Mouse (Mus musculus): Measurements from ENCODE around the gene Fbxl20.

The Fbxl20 gene

GRCm38 (mm10) chr11:98090583-98090982, 59.6 kb downstream of the Fbxl20 start:
- DNase-seq (ENCODE audit: low read depth, low spot score), result no peak

- peak; percentile 42 for DNase-seq (ENCODE audit: low read depth, low spot score)
These were observed 62.0 kb downstream of the Fbxl20 start for GRCm38 (mm10) chr11:98088224-98088623.

GRCm38 (mm10) chr11:98086574-98086973, 63.6 kb downstream of the Fbxl20 start:
- DNase-seq (ENCODE audit: low read depth, low spot score), result peak; percentile 67

DNA sequence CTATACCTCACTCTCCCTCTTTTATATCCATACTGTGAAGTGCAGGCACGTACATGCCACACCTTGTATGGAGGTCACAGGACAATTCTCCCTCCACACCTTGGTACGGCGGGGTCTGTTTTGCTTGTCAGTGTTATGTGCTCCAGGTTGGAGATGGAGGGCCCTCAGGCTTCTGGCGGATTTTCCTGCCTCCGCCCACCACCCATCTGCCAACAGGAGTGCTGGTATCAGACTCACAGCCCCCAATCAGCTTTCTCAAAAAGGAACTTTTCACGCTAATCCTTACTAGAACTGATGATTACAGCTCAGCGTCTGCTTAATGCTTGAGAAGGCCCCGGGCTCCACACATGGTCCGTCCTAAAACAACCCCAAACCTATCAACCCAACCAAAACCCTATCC, 64.1 kb downstream of the Fbxl20 start:
- no peak for DNase-seq (ENCODE audit: low read depth, low spot score)

DNA sequence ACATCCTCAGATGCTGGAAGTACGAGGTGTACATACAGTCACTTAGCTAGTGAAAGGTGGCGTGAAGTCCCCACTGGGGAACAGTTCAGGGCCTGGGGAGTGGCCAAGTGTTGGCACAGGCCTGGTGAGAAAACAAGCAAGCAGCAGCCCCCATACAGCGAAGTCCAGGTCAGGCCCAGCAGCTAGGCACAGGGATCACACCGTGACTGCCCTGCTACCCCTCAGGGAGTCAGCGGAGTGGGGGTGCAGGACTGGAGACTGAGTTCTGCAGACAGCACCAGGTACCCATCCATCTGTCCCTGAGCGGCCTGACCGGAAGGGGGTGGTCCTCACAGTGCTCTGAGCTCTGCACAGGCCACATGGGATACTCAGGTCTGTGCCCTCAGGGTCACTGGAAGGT, 67.5 kb downstream of the Fbxl20 start:
- no peak for DNase-seq (ENCODE audit: low read depth, low spot score)

GRCm38 (mm10) chr11:98080450-98080849, 69.8 kb downstream of the Fbxl20 start:
- DNase-seq (ENCODE audit: low read depth, low spot score), result no peak

DNA sequence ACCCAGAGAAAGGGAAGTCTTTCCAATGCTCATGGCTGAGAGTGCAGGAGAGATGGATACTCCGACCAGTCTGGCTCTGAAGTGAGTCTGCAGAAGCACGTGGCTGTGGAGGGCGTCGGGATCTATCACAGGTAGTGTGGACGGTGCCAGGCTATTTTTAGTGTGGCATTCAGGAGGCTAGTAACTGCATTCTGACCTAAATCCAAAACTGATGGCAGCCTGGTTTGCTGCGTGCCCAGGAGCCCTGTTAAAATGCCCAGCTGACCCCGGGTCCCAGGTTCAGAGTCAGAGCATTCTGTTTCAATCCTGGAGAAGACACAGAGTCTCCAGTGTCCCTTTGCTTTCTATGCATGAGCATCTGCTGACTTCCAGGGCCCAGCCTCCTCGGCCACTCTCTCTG, 73.1 kb downstream of the Fbxl20 start:
- no peak for DNase-seq (ENCODE audit: low read depth, low spot score)

DNA sequence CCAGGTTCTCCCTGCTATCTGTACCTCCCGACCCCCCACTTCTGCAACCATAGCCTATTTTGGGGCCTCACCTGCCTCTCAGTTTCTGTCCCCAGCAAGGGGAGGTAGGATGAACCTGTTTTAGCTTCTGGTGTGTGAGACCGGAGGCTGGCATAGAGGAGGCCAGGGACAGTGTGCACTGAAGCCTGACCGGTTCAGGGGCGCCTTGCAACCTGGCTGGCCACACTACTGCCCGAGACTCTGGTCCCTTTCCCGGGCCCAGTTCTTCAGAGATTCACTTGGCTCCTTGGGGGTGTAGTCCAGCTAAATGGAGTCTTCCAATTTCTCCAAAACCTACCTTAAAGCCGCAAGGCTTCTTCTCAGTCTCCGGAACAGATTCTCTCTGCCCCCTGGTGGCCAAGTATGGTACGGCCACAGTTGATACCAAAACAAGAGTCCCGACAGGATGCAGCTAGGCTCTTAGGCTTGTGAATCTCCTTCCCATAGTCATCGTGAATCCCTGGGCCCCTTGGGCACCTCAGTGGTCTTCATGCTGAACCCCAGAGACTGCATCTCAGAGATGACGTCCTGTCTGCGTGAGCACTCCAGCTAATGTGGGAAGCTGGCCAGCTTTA, 74.9 kb downstream of the Fbxl20 start:
- DNase-seq (ENCODE audit: low read depth, low spot score), result peak; percentile 90

DNA sequence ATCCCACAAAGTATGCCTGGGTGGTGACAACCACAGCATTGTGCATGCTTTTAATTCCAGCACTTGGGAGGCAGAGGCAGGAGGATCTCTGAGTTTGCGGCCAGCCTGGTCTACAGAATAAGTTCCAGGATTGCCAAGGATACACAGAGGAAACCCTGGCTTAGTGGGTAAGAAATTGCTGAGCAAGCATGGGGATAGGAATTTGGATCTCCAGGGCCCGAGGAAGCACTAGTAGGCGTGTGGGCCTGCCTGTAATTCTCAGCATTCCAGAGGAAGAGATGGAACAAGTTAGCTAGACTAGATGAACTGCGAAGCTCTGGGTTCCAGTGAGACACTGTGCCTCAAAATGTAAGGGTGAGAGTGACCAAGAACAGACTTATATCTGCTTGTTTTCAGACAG, 76.8 kb downstream of the Fbxl20 start:
- peak; percentile 46 for DNase-seq (ENCODE audit: low read depth, low spot score)

DNA sequence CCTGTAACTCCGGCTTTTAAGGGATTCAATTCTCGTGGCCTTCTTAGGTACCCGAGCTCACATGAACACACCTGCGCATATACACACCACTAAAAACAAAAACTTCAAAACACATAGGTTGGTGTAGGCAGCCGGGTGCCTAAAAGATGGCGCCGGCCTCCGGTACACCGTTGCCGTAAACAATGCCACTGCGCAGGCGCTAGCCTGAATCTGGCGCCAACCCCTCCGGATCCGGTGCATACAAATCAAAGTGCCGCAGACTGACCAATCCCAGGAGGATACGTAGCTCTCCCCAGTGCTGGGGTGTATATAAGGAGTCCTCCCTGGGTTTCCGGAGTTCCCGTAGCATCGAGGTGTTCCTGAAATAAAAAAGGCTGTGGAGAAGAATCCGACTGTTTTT, 82.9 kb downstream of the Fbxl20 start:
- DNase-seq (ENCODE audit: low read depth, low spot score), result peak; percentile 93

DNA sequence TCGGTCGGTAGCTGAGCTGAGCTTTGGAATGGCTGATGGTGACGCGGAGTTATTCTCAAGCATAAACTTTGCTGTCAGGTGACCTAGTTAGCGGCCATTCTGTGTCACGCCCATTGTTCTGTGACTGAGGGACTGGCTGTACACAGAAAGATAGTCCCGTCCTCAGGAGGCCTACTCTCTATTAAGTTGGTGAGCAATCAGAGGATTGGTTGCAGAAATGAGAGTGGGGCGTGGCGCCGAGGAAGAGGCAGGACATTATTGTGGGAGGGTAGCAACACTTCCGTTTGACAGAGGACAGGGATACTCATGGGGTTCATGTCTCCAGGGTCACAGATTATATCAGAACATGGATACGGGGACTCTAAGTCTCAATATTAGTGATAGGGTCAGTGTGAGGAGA, 84.0 kb downstream of the Fbxl20 start:
- DNase-seq (ENCODE audit: low read depth, low spot score), result no peak

DNA sequence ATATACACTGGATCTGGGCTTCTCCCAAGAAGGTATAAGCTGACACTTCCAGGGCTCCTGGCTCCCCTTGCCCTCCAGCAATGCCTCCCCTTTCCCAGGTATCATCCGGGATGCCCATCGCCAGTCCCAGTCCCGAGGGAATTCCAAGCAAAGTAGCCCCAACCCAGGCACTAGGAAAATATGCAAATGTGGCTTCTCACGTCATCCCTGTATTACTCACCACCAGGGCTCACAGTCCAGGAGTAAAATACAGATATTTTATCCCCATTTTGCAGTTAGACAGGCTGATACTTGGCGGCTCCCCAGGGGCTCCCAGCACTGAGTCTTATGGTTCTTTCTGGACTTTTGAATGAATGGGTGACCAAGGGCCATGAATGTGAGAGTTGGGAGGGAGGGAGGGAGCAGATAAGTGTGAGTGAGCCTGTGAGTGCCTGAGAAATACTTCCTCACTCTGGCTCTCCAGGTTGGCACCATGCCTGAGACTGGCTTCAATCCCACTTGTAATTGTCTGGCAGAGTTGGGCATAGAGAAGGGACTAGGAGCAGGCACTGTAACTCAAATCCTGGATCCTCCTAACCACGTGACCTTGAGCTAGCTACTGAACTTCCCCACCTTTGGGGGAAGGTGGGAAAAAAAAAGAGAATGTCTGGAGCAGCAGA, 88.2 kb downstream of the Fbxl20 start:
- DNase-seq (ENCODE audit: low read depth, low spot score), result no peak

DNA sequence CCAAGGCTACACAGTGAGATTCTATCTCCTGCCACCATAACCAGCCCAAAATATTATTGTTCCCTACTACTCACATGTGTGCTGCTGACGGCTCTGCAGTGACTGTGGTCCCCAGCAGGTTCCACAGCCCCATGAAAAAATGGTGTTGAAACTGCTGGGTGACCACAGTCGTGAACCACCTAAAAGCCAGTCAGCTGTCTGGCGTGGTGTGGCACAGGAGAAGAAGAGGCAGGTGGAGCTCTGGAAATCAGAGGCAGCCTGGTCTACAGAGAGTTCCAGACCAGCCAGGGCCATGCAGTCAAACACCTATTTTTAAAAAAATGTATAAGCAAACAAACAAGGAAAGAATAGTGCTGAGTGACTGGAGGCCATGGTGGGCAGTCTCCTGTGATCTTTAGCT, 88.8 kb downstream of the Fbxl20 start:
- DNase-seq (ENCODE audit: low read depth, low spot score), result no peak

DNA sequence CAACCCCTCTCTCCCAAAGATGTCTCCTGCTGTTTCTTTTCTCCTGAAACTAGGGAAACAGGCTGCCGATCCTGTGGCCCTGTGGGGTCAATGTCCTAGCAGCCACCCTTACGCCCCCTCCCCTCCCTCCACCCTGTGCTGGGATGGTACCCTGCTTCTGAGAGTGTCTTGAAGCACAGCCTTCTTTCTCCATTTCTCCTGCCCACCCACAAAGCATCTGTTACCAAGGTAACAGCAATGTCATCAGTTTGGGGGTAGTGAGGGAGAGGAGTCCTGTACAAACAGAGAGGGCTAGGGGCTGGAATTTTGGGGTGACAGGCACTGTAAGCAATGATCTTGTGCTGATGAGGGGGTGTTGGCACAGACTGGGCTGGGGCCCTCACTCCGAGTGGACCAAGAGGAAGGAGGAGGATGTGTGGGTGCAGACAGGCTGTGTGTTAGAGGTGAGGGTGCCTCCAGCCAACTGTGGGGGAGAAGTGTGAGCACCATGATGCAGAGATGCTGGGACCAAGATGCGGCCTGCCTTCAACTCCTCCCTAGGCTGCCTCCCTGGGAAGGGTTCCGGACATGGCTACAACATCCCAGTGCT, 90.0 kb downstream of the Fbxl20 start:
- no peak for DNase-seq (ENCODE audit: low read depth, low spot score)

GRCm38 (mm10) chr11:98059662-98060061, 90.5 kb downstream of the Fbxl20 start:
- DNase-seq (ENCODE audit: low read depth, low spot score), result no peak

GRCm38 (mm10) chr11:98057998-98058397, 92.2 kb downstream of the Fbxl20 start:
- DNase-seq (ENCODE audit: low read depth, low spot score), result peak; percentile 96

GRCm38 (mm10) chr11:98057466-98057865, 92.7 kb downstream of the Fbxl20 start:
- peak; percentile 90 for DNase-seq (ENCODE audit: low read depth, low spot score)

DNA sequence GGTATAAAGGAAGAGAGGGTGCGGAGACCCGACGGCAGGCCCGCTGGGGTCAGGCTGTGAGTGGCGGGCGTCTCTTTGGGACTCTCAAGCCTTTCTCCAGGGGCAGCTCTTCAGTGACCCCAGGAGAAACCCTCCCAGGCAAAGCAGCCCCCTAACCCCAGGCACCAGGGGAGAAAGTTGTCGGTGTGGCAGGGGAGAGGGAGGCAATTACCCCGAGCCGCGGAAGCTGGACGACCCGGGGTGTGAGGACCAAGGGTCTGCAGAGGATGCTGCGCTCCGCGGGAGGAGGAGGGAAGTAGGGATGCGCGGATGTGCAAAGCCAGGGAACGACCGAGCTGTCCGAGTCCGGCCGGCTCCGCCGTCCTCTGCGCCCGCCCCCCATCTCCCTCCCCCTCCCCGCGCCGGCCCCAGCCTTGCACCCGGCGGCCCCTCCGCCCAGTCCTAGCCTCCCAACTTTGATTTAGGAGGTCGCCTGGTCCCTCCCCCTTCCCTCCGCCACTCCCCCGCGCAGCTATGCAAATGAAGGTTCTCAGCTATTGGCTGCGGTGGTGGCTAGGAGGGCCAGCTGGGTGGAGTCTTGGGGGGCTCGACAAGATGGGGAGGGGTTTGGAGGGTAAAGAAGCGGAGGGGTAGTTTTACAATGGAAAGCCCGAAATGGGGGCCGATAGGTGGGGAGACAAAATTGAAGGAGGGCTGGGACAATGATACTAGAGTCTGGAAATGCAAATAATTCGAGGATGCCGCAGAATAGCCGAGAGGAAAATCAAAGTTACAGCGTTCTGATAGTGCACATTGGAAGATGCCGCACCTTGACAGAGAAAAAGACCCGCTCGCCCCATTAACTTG, 97.0 kb downstream of the Fbxl20 start, which contains the start of gene Stac2:
TSS of gene Stac2 (minus strand) at position 474 of the 846 bp plus-strand sequence.
- peak; percentile 93 for DNase-seq (ENCODE audit: low read depth, low spot score)

DNA sequence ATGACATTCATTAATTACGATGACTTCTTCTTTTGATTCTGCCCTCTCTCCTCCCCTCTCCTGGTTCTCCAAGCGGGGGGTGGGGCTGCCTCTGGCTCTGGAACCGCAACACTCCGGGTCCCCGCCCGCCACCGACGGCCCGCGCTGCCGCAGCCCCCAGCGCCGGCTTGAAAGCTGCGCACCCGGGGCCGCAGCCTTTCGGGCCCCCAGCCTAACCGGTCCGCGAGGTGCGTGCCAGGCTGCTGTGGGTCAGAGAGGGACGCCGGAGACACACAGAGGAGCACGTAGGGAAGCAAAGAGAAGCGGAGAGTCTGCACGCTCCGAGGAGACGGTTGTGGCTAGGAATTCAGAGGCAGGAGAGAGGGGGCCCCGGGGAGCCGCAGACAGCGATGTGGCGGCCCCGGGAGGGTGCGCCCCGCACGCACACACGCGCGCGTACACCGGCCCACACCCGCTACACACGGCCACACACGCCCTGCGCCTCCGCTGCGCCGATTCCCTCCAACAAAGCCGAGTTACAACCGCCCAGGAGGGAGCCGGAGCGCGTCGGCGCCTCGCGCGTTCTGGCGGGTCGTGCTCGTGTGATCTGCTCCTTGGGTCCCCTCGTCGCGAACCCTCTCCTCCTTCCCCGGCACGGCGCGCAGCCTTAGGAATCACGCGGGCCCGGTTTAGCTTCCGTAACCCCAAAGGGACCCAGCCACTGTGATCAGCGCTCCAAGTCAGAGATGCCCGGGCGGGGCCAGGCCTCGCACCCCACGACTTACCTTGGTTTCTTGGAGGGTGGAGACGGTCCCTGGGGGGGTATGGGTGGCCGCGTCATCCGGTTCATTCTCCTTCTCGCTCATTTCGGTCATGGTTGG, 97.8 kb downstream of the Fbxl20 start:
- peak; percentile 72 for DNase-seq (ENCODE audit: low read depth, low spot score)

DNA sequence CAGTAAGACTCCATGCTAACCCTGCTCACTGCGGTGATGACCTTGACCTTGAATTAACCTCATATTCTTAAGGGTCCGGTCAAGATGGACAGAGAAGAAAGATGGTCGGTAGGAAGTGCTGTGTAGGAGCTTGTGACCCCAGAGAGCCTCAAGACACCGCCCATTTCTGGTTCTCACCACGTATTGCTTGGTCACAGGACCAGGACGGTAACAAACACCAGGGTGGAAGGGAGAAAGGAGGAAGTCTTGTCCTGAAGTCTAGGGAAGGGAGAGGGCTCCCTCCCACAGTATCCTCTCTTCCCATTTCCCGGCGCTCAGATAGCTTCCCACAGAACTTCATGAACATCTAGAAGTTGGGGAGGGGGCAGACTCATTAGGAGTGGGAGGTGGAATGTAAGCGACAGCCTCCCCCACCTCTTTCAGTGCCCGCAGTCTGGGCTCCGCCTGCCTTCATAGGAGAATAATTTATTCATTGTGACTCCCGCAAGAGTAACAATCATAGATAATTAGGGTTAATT, 98.5 kb downstream of the Fbxl20 start:
- peak; percentile 67 for DNase-seq (ENCODE audit: low read depth, low spot score)

DNA sequence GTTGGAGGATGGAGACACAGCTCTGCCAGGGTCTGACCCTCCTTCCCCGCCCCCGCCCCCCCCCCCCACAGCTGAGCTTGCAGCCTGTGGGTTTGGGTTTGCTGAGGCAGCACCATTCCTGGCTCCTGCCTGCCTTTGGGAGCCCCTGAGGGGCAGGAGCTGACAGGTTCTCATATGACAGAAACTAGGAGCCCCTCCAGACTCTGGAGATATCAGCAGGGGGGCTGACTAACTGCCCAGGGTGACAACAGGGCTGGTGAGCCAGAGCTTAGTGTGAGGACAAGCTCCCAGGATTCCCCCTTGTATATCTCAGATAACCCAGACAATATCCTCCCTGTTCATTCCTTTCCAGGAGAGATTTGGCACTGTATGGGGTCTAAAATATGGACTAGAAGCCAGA, 99.3 kb downstream of the Fbxl20 start:
- DNase-seq (ENCODE audit: low read depth, low spot score), result no peak

Data from ZHBTc4 (cell line).